Mouse (Mus musculus) bone marrow macrophage, adult 2 months (primary cell): ENCODE measurements around the gene Irf8. TPM values are rescaled to one million over a fixed set of nuclear protein-coding genes. Genes with fewer than 3 reads are reported as not detected.
"Not testable (repeated sequence)": the region's sequence is repeated elsewhere in the genome, so short reads cannot be mapped to it uniquely, and the experiment has no call there.

Experiments
- H3K27ac ChIP-seq: 2 replicates; pipeline ENCODE4 v1.5.1; 2012; ENCODE audit warnings: low read depth, low read length; ENCODE audit not compliant: insufficient read depth
- H3K4me1 ChIP-seq: 2 replicates; pipeline ENCODE4 v1.6.1; 2012; ENCODE audit warnings: low read length; ENCODE audit not compliant: control insufficient read depth, insufficient read depth
- H3K4me3 ChIP-seq: 2 replicates; pipeline ENCODE4 v1.5.1; 2012; ENCODE audit warnings: mild to moderate bottlenecking, low read length, moderate library complexity; ENCODE audit not compliant: insufficient read depth
- CTCF ChIP-seq: IDR thresholded peaks from 2 replicates; pipeline ENCODE4 v1.5.1; 2012; ENCODE audit warnings: low read depth, mild to moderate bottlenecking, low read length, moderate library complexity
- POLR2A ChIP-seq: IDR thresholded peaks from 2 replicates; pipeline ENCODE4 v1.6.1; 2012; ENCODE audit warnings: mild to moderate bottlenecking, low read depth, low read length, borderline replicate concordance
- polyA plus RNA-seq: library from polyadenylated mRNA; stranded (reverse); fragments of >200 nt; gene quantifications from 2 replicates; pipeline ENCODE4 v1.2.4, GENCODE M21; 2012; ENCODE audit not compliant: missing spikeins, insufficient read depth, insufficient read length

The Irf8 gene
- polyA plus RNA-seq, 1 experiment = 157 TPM

GRCm38 (mm10) chr8:120795944-120796635 is 59.9 kb downstream of the Irf8 start:
- peak; percentile 94 for TF ChIP-seq CTCF
- no peak for TF ChIP-seq POLR2A
- H3K4me1 ChIP-seq = peaks cover 16% of the 10 kb centered on the region
- H3K4me3 ChIP-seq = no peak overlapping the region
- no peak overlapping the region for H3K27ac ChIP-seq

DNA sequence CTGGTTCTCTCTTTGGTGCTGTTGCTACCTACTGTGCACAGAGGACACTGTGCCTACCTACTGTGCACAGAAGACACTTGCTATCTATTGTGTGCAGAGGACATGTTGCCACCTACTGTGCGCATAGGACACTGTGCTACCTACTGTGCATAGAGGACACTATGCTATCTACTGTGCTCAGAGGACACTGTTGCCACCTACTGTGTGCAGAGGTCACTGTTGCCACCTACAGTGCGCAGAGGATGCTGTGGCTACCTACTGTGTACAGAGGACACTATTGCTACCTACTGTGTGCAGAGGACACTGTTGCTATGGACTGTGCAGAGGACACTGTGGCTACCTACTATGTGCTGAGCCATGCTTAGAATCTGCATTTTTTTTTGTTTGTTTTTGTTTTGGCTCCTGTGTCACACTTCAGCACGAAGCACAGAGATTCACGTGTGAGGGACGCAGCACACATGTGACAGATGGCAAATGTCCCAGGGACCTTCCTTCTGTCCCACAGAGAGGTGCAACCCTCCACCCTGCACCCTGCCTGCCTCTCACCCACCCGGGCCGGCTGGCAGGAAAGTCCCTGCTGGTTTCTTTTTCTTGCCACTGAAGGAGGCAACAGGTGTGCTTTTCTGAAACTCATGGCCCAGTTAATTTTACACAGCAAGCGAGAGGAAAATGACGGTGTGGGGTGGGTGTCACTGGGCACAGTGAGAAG is 61.0 kb downstream of the Irf8 start:
- H3K4me3 ChIP-seq = no peak overlapping the region
- H3K4me1 ChIP-seq = peaks cover 14% of the 10 kb centered on the region
- TF ChIP-seq CTCF (no peak), POLR2A (no peak)
- no peak overlapping the region for H3K27ac ChIP-seq

- H3K4me3 ChIP-seq = no peak overlapping the region
- no peak overlapping the region for H3K27ac ChIP-seq
- TF ChIP-seq POLR2A = 0 out of 2 replicates have a peak, but pooled peaks have one; percentile 26
- TF ChIP-seq CTCF = peak; percentile 99
- H3K4me1 ChIP-seq = no peaks in the 10 kb centered on the region
These were observed 64.2 kb downstream of the Irf8 start for GRCm38 (mm10) chr8:120800308-120800865.

- not testable (repeated sequence) for H3K4me3 ChIP-seq, H3K27ac ChIP-seq, H3K4me1 ChIP-seq
These were observed 67.7 kb downstream of the Irf8 start for GRCm38 (mm10) chr8:120803661-120804375.

GRCm38 (mm10) chr8:120804741-120805140 is 68.6 kb downstream of the Irf8 start:
- H3K27ac ChIP-seq = no peak overlapping the region
- TF ChIP-seq CTCF = no peak
- no peak for TF ChIP-seq POLR2A

More at GRCm38 (mm10) chr8:120804741-120805140, 68.6 kb downstream of the Irf8 start:
- Histone ChIP-seq H3K4me3 (no peak overlapping the region), H3K4me1 (peaks cover 7% of the 10 kb centered on the region; the same call in 1 of the 2 replicates)

Other genes with a start within 250 kb of the Irf8 start
- 16.7 and 23.1 TPM in 2 replicates for gene Gins2, start 147.1 kb upstream of the Irf8 start, polyA plus RNA-seq
- 1.1 and 1.6 TPM in 2 replicates for gene 1190005I06Rik, start 88.7 kb upstream of the Irf8 start, polyA plus RNA-seq
- gene Gm27021, start 68.3 kb upstream of the Irf8 start, polyA plus RNA-seq = not detected in 2 replicates
- 607 and 651 TPM in 2 replicates for gene Cox4i1, start 68.1 kb upstream of the Irf8 start, polyA plus RNA-seq
- 56.5 and 61.3 TPM in 2 replicates for gene Emc8, start 67.8 kb upstream of the Irf8 start, polyA plus RNA-seq